Mouse (Mus musculus) testis, adult 10 weeks (tissue): ENCODE data around the gene Asphd2. TPM values are rescaled to one million over a fixed set of nuclear protein-coding genes. Genes with fewer than 3 reads are reported as not detected.

Experiments
- polyA plus RNA-seq: library from polyadenylated mRNA; stranded (reverse); fragments of 350-450 nt; fragmentation: Illumina TruSeq; extraction: RNeasy Lipid Tissue Mini Kit (QIAGEN cat#74804); gene quantifications from one replicate; pipeline ENCODE4 v1.2.3, GENCODE M21; 2014; ENCODE audit warnings: low read depth, low replicate concordance

The Asphd2 gene
- polyA plus RNA-seq = not detected

DNA sequence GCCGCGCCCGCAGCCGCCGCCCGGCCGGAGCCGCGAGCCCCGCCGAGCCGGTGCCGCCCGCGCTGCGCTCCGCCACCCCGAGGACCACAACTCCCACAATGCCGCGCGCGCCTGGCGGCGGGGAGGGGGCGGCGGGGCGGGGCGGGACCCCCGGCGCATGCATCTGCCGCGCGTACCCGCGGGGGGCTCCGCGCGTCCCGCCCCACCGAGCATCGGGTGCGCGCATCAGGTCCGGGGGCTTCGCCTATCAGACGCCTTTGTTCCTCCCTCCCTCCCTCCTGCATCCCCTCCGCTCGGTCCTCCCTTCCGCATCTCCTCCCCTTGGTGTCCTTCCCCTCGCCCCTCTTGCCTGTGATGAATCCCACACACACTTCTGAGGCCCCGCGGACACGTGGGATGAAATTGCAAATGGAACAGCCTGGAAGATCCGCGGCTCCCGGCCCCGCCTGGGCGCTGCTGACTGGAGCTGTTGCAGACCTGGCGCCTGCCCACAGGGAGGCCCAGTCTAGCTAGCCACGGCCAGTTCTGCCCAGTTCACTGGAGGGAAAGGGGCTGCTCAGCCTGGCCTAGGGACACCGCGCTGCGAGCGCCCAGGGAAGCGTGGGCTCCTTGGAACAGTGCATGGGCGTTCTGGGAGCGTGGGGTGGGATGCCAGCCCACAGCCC is at the start of gene Asphd2:
TSS of gene Asphd2 (minus strand) at position 88 of the 665 bp plus-strand sequence.

DNA sequence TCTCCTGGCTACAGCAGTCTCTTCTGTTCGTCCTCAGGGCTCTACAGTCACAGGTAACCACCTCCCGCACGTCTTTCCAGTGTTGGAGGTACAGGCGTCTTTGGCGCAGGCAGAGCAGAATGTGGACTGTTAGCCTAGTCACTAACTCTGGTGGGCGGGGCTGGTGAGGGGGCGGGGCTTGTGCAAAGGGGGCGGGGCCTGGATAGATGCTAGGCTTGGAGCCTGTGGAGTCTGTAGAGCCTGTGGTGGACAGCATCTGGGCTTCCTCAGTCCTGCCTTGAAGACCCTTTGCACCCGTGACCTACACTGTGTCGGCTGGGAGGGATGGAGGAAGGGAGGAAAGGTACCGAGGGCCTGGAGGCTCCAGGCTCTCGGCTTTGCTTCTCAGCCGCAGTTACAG is 38.8 kb downstream of the Asphd2 start, which contains the start of gene Gm6583:
TSS of gene Gm6583 (minus strand) at position 124 of the 400 bp plus-strand sequence.

DNA sequence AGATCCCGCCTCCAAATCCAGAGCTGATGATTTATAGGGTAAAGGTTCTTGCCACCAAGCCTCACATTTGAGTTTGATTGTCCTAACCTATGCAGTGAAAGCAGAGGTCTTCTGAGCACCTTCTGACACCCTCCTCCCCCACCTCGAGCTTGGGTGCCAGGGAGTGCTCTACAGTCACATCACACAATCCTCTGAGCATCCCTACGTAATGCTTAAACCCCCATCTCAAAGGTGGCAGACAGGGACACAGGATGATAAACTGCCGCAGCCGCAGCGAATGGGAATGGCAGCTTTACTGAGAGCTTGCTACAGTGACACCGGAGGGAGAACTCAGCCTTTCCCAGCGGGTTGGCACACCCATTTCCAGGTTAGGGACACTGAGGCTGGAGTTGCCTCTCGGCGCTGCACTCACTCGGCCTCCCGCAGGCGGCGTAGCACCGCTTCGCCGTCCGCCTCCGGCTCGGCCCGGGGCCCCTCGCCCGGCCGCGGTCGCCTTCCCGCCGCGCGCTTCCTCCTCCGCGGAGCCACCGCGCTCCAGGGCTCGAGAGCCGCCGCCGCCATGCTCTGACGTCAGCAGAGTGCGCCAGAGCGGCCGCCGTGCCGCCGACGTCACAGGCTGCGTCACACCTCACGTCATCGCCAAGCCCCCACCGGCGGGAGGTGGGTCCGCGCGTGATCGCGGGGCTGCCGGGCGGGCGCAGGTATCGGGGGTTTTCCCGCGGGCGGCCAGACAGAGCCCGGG is 52.0 kb downstream of the Asphd2 start, which contains the start of the genes Srrd and Hps4:
TSS of gene Srrd (minus strand) at position 578 of the 742 bp plus-strand sequence.
TSS of gene Hps4 (plus strand) at position 621 of the 742 bp plus-strand sequence.

Other genes starting within 250 kb of the Asphd2 start
- not detected for gene Cryba4, start 142.3 kb downstream of the Asphd2 start, polyA plus RNA-seq
- gene Crybb1, start 139.1 kb downstream of the Asphd2 start, polyA plus RNA-seq = not detected
- gene Tpst2, start 118.2 kb downstream of the Asphd2 start, polyA plus RNA-seq = 1.6 TPM
- gene Tfip11, start 68.5 kb downstream of the Asphd2 start, polyA plus RNA-seq = 16.1 TPM
- gene Srrd, start 51.8 kb downstream of the Asphd2 start, polyA plus RNA-seq = 5.8 TPM
- 71.4 TPM for gene Hps4, start 51.8 kb downstream of the Asphd2 start, polyA plus RNA-seq
- gene Gm6583, start 38.8 kb downstream of the Asphd2 start, polyA plus RNA-seq = 1.6 TPM
- gene Gm6588, start 54.6 kb upstream of the Asphd2 start, polyA plus RNA-seq = 13.0 TPM
- gene Sez6l, start 182.3 kb upstream of the Asphd2 start, polyA plus RNA-seq = 0.59 TPM